Mouse (Mus musculus) testis, adult 2 months (tissue): ENCODE results near the gene Gm44973.

Experiments used
- CTCF ChIP-seq: fragments of 200-500 bp; IDR thresholded peaks from 2 replicates; pipeline ENCODE4 v1.5.1; 2012; ENCODE audit warnings: low read depth, mild to moderate bottlenecking, inconsistent platforms, low read length, moderate library complexity; ENCODE audit not compliant: control insufficient read depth, insufficient read depth, insufficient replicate concordance
- POLR2A ChIP-seq: fragments of 200-500 bp; IDR thresholded peaks from 2 replicates; pipeline ENCODE4 v1.6.1; 2012; ENCODE audit warnings: low read depth, mild to moderate bottlenecking, inconsistent platforms, low read length, moderate library complexity; ENCODE audit not compliant: control insufficient read depth

- TF ChIP-seq CTCF (no peak), POLR2A (no peak)
These were observed 61.6 kb downstream of the Gm44973 start for GRCm38 (mm10) chr7:5076931-5077330.
